Mouse (Mus musculus): ENCODE results near the gene Kdm2a. TPM values are rescaled to one million over a fixed set of nuclear protein-coding genes. Genes with fewer than 3 reads are reported as not detected.

Gene Kdm2a
- polyA plus RNA-seq, 1 experiment from 2014 or later: 43.0 TPM

DNA sequence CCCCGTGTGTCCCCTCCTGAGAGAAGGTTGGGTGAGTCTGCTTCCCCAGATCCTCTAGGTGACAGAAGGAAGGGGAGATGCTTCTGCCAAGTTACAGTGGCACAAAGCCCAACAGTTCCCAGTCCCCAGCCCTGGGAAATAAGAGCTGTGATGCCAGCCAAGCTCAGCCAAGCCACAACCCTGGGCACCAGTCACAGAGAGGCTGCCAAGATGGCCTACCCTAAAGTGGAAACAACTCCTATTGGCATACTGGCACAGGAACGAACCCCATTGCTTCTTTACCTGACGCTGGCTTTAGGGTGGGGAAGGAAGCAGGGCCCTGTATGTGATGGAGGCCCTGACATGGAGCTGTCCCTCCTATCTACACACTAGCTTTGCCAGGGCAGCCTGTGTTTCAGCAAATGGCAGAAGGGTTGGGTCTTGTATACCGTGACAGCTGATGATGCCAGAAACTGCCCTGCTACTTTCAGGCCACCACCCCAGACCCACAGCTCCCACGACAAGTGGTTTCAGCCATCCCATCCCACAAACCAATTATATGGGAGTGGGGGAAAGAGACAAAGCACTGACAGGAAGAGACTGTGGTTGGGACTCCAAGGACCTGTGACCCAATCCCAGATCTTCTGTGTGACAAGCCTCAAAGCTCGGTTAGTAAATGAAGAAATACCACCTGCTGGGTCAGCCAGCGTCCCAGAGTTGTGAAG is 95.0 kb downstream of the Kdm2a start:
- Histone ChIP-seq H3K9ac (replicated peaks) (peak overlapping the region; percentile 57), H3K4me2 (replicated peaks) (peak overlapping the region; percentile 94), H3K36me3 (no peaks in the 10 kb centered on the region), H3K27me3 (no peaks in the 10 kb centered on the region), H3K4me1 (replicated peaks) (peaks cover 64% of the 10 kb centered on the region), H3K27ac (peak overlapping the region; percentile 76), H3K9me3 (no peaks in the 10 kb centered on the region), H3K4me3 (replicated peaks) (peak overlapping the region; percentile 8; the same call in 1 of the 2 replicates)
- no peak for ATAC-seq
- WGBS: 76% methylated on average over 7 of the region's 7 CpGs

DNA sequence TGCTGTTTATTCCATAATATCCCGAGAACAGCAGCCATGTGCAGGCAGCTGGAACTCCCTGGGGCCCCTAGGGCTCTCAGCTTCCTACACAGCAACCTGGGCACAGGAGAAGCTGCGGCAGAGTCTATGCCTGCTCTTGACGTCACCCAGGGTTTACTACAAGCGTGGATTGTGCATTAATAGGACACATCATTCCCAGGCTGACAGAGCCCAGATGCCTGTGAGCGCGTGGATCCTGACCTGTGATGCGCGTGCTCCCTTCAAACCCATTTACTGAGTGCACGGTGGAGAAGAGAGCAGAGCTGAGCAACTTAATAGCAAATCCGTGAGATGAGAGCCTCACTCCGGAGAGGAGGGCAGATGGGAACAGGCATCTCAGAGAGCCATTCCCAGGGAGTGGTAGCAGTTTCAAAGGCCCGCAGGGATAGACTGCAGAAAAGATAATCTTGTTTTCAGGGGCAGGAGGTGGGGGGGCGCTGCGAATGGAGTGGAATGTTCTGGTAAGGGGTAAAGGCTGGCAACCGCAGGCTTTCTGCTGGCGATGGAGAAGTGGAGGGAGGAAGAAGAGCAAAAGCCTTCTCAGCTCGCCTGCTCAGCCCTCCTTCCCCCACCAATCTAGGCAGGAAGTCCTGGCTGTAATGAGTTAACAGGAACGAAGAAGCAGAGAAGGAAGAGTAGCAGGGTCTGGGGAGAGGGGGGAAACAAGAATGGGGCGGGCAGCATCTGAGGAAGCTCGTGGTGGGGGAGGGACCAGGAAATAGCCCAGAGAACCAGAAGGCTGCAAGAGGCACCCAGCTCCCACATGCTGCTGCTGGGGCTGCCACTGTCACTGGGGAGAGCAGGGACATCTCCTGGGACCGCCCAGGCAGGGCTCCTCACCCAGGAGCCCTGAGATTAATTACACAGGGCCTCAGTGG is 96.1 kb downstream of the Kdm2a start:
- peak; percentile 5; the same call in 1 of the 2 replicates for ATAC-seq
- peak overlapping the region; percentile 94 for H3K4me2 ChIP-seq (replicated peaks)
- peak overlapping the region; percentile 57 for H3K9ac ChIP-seq (replicated peaks)
- H3K4me3 ChIP-seq (replicated peaks): 0 out of 2 replicates have a peak overlapping the region, but pooled peaks have one; percentile 6
- peak overlapping the region; percentile 76 for H3K27ac ChIP-seq
- WGBS: 37% methylated on average over 21 of the region's 21 CpGs
- no peaks in the 10 kb centered on the region for H3K27me3 ChIP-seq
- peaks cover 64% of the 10 kb centered on the region for H3K4me1 ChIP-seq (replicated peaks)
- no peaks in the 10 kb centered on the region for H3K36me3 ChIP-seq
- H3K9me3 ChIP-seq: no peaks in the 10 kb centered on the region

DNA sequence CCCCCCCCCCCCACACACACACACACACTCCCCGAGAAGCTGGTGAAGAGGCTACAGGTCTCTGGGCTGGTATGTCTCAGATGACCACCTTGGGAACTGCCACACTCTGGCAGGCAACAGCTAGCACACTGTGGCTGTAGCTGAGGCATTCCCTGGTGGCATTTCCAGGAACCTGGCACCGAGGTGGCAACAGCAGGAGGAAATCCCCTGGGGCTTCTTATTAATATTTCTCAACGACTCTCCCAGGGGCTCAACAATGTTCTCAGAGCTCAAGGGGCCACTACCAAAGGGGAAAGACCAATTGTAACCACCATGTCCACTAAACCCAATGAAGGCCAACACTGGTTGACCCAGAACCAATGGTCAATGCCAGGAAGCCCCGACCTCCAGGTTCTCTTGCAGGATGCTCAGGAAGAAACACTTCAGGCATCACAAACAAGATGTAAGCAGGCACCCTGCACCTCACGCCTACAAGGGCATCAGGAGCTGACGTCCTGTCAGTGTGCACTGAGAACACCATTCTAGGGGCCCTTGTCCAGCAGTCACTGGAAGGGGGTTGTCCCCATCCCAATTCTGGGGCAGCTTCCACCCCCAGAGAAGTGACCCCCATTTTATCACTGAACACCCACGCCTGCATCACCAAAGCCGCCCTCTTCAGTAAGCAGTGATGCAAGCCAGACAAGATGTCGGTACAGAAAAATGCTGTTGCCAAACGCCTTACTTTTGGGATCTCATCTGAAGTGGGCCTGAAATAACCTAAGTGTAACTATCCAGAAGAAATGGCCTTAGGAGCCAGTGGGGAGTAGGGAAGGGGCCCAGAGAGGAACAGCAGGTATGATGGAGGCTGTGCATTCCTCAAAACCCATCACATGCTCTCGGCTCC is 97.0 kb downstream of the Kdm2a start:
- Histone ChIP-seq H3K27ac (peak overlapping the region; percentile 76), H3K4me2 (replicated peaks) (peak overlapping the region; percentile 94; the same call in 1 of the 2 replicates), H3K27me3 (no peaks in the 10 kb centered on the region), H3K9ac (replicated peaks) (peak overlapping the region; percentile 57; the same call in 1 of the 2 replicates), H3K4me1 (replicated peaks) (peaks cover 56% of the 10 kb centered on the region), H3K36me3 (no peaks in the 10 kb centered on the region), H3K4me3 (replicated peaks) (no peak overlapping the region), H3K9me3 (no peaks in the 10 kb centered on the region)
- 71% methylated on average over 11 of the region's 11 CpGs for whole genome bisulfite sequencing
- ATAC-seq: no peak

DNA sequence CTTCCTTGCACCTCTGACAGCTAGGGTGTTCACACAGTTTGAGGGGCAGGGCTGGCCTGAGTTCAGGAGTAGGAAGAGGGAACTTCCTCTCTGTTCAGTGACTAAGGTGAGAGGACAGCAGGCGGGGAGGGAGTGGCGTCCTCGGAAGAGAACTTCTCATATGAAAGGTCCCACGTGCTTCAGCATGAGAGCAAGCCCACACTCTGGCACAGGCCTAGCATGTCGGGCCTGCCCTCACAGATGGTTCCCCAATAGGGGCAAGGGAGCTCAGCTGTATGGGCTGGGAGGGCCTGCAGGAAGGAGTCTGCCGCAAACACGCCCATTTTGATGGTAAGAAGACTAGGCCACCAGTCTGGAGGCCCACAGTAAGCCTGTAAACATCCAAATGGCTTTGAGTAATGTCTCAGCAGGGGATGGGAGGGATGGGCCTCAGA is 97.8 kb downstream of the Kdm2a start:
- peaks cover 55% of the 10 kb centered on the region for H3K4me1 ChIP-seq (replicated peaks)
- no peak for ATAC-seq
- WGBS: 47% methylated on average over 7 of the region's 7 CpGs

DNA sequence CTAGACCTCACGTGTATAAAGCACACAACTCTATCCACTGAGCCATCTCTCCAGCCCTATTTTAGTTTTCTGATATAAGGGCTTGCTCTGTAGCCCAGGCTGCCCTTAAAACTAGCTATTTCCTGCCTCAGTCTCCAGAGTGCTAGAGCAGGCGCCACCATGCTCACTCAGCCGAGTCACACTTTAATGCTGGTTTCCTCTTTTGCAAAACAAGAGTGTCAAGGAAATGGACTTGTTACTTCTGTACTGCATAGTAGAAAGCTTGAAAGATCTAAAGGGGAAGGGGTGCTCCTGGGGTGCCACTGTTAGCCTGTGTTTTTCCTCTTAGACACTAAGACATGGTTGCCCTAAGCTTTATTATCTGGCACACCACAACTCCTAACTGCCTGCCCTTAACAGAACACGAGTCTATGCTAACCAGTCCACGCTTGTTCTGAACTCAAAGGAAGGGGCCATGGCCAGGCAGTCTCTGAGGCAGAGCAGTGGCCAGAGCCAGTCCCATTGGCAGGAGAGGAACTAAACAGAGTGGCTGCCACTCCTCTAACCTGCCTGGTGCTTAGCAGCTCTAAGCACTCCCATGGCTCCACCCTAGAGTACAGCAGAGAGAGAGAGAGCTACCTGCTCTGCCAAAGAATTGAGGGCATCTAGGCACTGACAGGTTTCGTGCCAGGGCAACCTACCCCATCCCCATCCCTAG is 98.4 kb downstream of the Kdm2a start:
- WGBS: 91% methylated on average over 6 of the region's 6 CpGs
- H3K4me2 ChIP-seq (replicated peaks): no peak overlapping the region
- peaks cover 49% of the 10 kb centered on the region for H3K4me1 ChIP-seq (replicated peaks)
- ATAC-seq: no peak
- H3K27ac ChIP-seq: no peak overlapping the region
- no peak overlapping the region for H3K4me3 ChIP-seq (replicated peaks)
- H3K36me3 ChIP-seq: peaks cover under 1% of the 10 kb centered on the region; the same call in 1 of the 2 replicates
- H3K27me3 ChIP-seq: no peaks in the 10 kb centered on the region
- H3K9ac ChIP-seq (replicated peaks): 0 out of 2 replicates have a peak overlapping the region, but pooled peaks have one; percentile 4
- H3K9me3 ChIP-seq: no peaks in the 10 kb centered on the region

More for the DNA sequence above, 97.8 kb downstream of the Kdm2a start:
- no peaks in the 10 kb centered on the region for H3K27me3 ChIP-seq
- H3K27ac ChIP-seq: no peak overlapping the region
- no peaks in the 10 kb centered on the region for H3K9me3 ChIP-seq
- H3K9ac ChIP-seq (replicated peaks): 0 out of 2 replicates have a peak overlapping the region, but pooled peaks have one; percentile 4
- H3K36me3 ChIP-seq: no peaks in the 10 kb centered on the region
- no peak overlapping the region for H3K4me2 ChIP-seq (replicated peaks)
- H3K4me3 ChIP-seq (replicated peaks): no peak overlapping the region

DNA sequence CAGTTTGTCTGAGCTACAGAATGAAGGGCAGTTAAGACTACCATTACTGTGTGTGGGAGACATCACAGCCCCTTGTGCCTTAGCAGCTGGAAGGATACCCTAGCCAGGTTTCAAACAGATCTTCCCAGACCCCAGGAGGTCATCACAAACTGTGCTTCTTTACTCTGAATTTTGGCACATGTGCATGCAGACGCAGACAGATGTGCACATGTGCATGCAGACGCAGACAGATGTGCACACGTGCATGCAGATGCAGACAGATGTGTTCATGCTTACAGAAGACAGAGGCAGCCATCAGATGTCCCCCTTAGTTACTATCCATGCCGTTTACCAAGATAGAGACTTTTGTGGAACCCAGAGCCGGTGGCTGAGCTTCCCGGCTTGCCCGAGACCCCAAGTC is 99.0 kb downstream of the Kdm2a start:
- ATAC-seq: no peak
- WGBS: 93% methylated on average over 7 of the region's 7 CpGs

DNA sequence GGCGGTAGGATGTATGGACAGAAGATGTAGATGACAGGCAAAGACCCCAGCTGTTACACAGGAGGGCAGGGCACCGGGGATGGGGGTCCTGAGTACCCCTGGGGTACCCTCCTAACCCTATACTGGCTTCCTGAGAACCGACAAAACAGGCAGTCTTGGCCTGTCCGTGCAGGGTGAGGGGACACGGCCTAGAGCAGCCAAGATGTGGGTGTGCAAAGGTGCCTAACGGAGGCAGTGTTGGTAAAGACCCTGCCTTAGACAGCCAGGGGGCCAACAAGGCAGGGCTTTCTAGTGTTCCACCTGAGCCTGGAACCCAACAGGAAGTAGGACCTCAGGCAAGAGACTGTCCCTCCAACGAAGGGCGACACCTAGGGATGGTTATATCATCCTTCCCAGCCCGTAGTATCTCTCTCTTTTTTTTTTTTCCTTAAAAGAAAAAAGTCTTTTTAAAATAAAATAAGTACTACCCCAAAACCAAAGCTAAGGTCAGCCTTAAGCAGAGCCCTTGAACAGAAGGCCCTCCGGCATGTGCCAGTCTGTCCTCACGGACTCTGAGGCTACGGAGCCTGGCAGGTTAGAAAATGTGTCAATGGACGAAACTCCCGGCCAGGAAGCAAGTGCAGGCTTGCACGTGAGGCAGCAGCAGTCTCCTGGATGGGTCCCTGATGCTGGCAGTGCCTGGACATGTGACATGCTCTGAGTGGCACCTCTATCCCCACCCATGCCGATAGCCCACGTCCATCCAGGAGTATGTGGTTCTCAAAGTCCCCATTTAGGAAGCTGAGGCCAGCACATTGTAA is 99.6 kb downstream of the Kdm2a start:
- peaks cover 37% of the 10 kb centered on the region for H3K4me1 ChIP-seq (replicated peaks)
- peaks cover 6% of the 10 kb centered on the region; the same call in 1 of the 2 replicates for H3K36me3 ChIP-seq
- no peak overlapping the region for H3K27ac ChIP-seq
- H3K9ac ChIP-seq (replicated peaks): no peak overlapping the region
- H3K4me3 ChIP-seq (replicated peaks): no peak overlapping the region
- H3K27me3 ChIP-seq: no peaks in the 10 kb centered on the region
- no peak overlapping the region for H3K4me2 ChIP-seq (replicated peaks)
- H3K9me3 ChIP-seq: no peaks in the 10 kb centered on the region
- WGBS: 91% methylated on average over 17 of the region's 17 CpGs
- no peak for ATAC-seq

More for the DNA sequence above, 99.0 kb downstream of the Kdm2a start:
- Histone ChIP-seq H3K4me1 (replicated peaks) (peaks cover 43% of the 10 kb centered on the region), H3K4me2 (replicated peaks) (no peak overlapping the region), H3K9me3 (no peaks in the 10 kb centered on the region), H3K9ac (replicated peaks) (no peak overlapping the region), H3K4me3 (replicated peaks) (no peak overlapping the region), H3K27me3 (no peaks in the 10 kb centered on the region), H3K27ac (no peak overlapping the region), H3K36me3 (peaks cover 6% of the 10 kb centered on the region; the same call in 1 of the 2 replicates)

DNA sequence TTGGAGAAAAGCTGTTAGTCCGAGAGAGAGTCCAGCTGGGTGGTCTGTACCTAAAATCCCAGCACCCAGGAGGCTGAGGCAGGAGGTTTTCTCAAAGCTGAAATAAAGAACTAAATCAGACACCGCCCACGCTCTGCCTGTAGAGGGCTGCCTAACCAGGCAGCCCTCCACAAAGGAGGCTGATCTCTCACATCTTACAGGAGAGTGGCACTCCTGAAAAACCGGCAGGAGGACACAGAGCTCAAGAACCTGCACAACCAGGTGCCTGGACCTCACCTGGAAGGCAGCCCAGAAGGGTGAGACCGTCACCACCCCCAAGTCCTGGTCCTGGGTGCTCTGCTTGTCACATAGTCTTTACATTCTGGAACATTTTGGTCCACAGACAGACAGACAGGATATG is 100.2 kb downstream of the Kdm2a start:
- H3K4me2 ChIP-seq (replicated peaks): no peak overlapping the region
- H3K27me3 ChIP-seq: no peaks in the 10 kb centered on the region
- no peak overlapping the region for H3K4me3 ChIP-seq (replicated peaks)
- H3K9ac ChIP-seq (replicated peaks): no peak overlapping the region
- peaks cover 10% of the 10 kb centered on the region for H3K36me3 ChIP-seq
- peaks cover 30% of the 10 kb centered on the region for H3K4me1 ChIP-seq (replicated peaks)
- WGBS: 88% methylated on average over 5 of the region's 5 CpGs
- H3K9me3 ChIP-seq: no peaks in the 10 kb centered on the region
- ATAC-seq: no peak
- H3K27ac ChIP-seq: no peak overlapping the region

DNA sequence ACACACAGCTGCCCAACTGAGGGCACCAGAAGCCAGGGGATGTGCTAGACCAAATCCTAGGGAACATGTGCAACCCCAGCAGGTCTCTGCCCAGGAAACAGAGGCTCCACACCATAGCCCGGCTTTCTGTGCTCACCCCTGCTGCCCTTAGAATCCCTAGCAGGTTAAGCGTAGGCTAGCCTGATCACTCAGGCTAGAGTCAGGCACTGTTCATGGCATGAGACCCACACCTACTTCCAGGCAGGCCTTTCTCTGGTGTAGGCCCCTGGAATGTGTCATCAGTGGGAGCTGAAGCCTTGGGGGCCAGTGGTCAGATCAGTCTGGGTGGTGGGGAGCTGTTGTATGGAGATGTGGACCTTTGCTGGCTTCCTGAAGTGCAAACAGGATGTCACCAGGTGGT is 101.5 kb downstream of the Kdm2a start:
- H3K36me3 ChIP-seq: peaks cover 22% of the 10 kb centered on the region
- no peak overlapping the region for H3K4me2 ChIP-seq (replicated peaks)
- H3K27me3 ChIP-seq: no peaks in the 10 kb centered on the region
- WGBS: 90% methylated on average over 2 of the region's 2 CpGs
- H3K4me1 ChIP-seq (replicated peaks): peaks cover 18% of the 10 kb centered on the region
- no peaks in the 10 kb centered on the region for H3K9me3 ChIP-seq
- no peak overlapping the region for H3K27ac ChIP-seq
- H3K9ac ChIP-seq (replicated peaks): no peak overlapping the region
- no peak overlapping the region for H3K4me3 ChIP-seq (replicated peaks)
- ATAC-seq: no peak

DNA sequence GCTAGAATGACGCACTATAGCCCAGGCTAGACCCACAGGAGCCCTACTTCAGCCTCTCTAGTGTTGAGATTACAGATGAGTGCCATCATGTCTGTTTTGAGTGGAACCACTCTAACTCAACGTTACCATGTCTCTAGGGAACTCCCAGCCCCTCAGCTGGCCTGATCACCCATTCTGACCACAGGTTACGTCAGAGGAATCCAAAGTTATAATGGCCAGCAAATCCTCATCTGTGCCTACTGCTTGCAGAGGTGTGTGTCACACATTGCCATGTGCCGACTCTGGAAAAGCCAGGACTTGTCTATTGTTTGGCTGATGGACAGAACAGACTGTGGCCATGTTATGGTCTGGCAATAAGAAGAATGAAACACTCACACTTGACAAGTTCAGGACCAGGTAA is 102.7 kb downstream of the Kdm2a start:
- H3K9ac ChIP-seq (replicated peaks): no peak overlapping the region
- H3K9me3 ChIP-seq: no peaks in the 10 kb centered on the region
- WGBS: 90% methylated on average over 4 of the region's 4 CpGs
- H3K4me2 ChIP-seq (replicated peaks): no peak overlapping the region
- H3K27ac ChIP-seq: no peak overlapping the region
- no peak for ATAC-seq
- H3K4me3 ChIP-seq (replicated peaks): no peak overlapping the region
- H3K36me3 ChIP-seq: peaks cover 34% of the 10 kb centered on the region
- H3K27me3 ChIP-seq: no peaks in the 10 kb centered on the region
- peaks cover 6% of the 10 kb centered on the region for H3K4me1 ChIP-seq (replicated peaks)
